Mouse (Mus musculus) intestine, postnatal 0 days (tissue): ENCODE results near the gene Mapk3. TPM values are rescaled to one million over a fixed set of nuclear protein-coding genes. Genes with fewer than 3 reads are reported as not detected.

ENCODE experiments used
- ATAC-seq: fragments of 200-750 bp; cut with Nextera tagmentation; 2 replicates; pipeline ENCODE4 v1.8.0; 2017; ENCODE audit warnings: mild to moderate bottlenecking, moderate TSS enrichment, moderate library complexity
- H3K27ac ChIP-seq: fragments of 300-500 bp; sonication (generic); 2 replicates; pipeline ENCODE4 v1.5.1; 2014; ENCODE audit warnings: mild to moderate bottlenecking, low read depth, low read length, moderate library complexity
- H3K27me3 ChIP-seq: fragments of 300-500 bp; sonication (generic); replicated peaks from 2 replicates; pipeline ENCODE4 v1.6.1; 2014; ENCODE audit warnings: low read length, mixed read lengths; ENCODE audit not compliant: control insufficient read depth, insufficient read depth
- H3K36me3 ChIP-seq: fragments of 300-500 bp; sonication (generic); 2 replicates; pipeline ENCODE4 v1.6.1; 2014; ENCODE audit warnings: mild to moderate bottlenecking, moderate library complexity; ENCODE audit not compliant: control insufficient read depth, insufficient read depth
- H3K4me1 ChIP-seq: fragments of 300-500 bp; sonication (generic); replicated peaks from 2 replicates; pipeline ENCODE4 v1.6.1; 2014; ENCODE audit warnings: antibody characterized with exemption, low read length, mixed read lengths; ENCODE audit not compliant: control insufficient read depth, insufficient read depth
- H3K4me2 ChIP-seq: fragments of 300-500 bp; sonication (generic); replicated peaks from 2 replicates; pipeline ENCODE4 v1.6.1; 2014; ENCODE audit warnings: low read depth, mild to moderate bottlenecking, moderate library complexity
- H3K4me3 ChIP-seq: fragments of 300-500 bp; sonication (generic); 2 replicates; pipeline ENCODE4 v1.5.1; 2014; ENCODE audit warnings: low read depth, low read length
- H3K9ac ChIP-seq: fragments of 300-500 bp; sonication (generic); 2 replicates; pipeline ENCODE4 v1.6.1; 2014; ENCODE audit warnings: mild to moderate bottlenecking, low read depth, low read length
- H3K9me3 ChIP-seq: fragments of 300-500 bp; sonication (generic); 2 replicates; pipeline ENCODE4 v1.6.1; 2016; ENCODE audit warnings: mixed run types; ENCODE audit not compliant: control insufficient read depth
- CTCF ChIP-seq: sonication (generic); IDR thresholded peaks from 2 replicates; pipeline ENCODE4 v1.5.1; 2016; ENCODE audit warnings: low read depth, mild to moderate bottlenecking, control low read depth, antibody characterized with exemption, moderate library complexity
- WGBS: fragments of 180-500 bp; shearing (Covaris S2); extraction: QIAGEN DNeasy Blood & Tissue Kit; methylation state at CpG from one replicate; pipeline ENCODE4 v1.1.7; 2014; 5-methylcytosine and 5-hydroxymethylcytosine counted together
- polyA plus RNA-seq: library from polyadenylated mRNA; unstranded; fragments of >200 nt; fragmentation: Nextera tagmentation; extraction: Ambion mirVana; gene quantifications from 2 replicates; pipeline ENCODE4 v1.2.1, GENCODE M21; 2015

Gene Mapk3
- polyA plus RNA-seq, 1 experiment from 2014 or later: 131 TPM

DNA sequence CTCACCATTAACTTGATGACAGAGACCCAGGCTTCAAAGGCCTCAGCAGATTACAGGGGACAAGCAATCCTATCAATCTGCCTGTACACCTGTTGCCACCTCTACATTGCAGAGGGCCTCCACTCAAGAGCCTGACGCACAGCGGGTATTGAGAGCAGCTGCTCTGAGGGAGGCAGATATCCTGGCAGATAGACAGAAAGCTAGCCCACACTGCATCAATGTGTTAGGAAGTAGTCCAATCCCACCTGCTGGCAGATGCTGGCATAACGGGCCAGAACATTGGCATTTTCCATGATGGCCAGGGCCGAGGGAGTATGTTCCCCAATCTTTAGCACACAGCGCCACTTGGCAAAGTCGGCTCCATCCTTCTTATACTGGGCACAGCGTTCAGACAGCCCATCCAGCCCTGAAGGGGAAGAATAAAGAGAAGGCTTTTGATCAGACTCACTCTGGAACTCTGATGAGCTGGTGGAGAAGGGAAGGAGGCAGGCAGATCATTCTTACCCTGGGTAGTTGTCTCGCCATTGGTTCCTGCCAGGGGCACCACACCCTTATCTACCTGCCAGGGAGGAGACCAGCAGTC is 37.0 kb downstream of the Mapk3 start:
- TF ChIP-seq CTCF: peak; percentile 65
- Histone ChIP-seq H3K4me3 (no peak overlapping the region), H3K27me3 (no peaks in the 10 kb centered on the region), H3K9ac (no peak overlapping the region), H3K27ac (no peak overlapping the region; the same call in 1 of the 2 replicates), H3K9me3 (no peaks in the 10 kb centered on the region), H3K36me3 (peaks cover 27% of the 10 kb centered on the region), H3K4me1 (0 out of 2 replicates have a peak, but pooled peaks cover 3% of the 10 kb centered on the region), H3K4me2 (no peak overlapping the region)
- ATAC-seq: no peak
- WGBS: 68% methylated on average over 8 of the region's 8 CpGs

- no peaks in the 10 kb centered on the region for H3K27me3 ChIP-seq
- peak within 1 kb of the TSS; percentile 85 for H3K4me2 ChIP-seq
- H3K9ac ChIP-seq: peak within 1 kb of the TSS; percentile 68
- 14% methylated on average over 21 of the region's 21 CpGs for WGBS
- 0 out of 2 replicates have a peak, but pooled peaks cover 3% of the 10 kb centered on the region for H3K4me1 ChIP-seq
- ATAC-seq: no peak
- no peak for TF ChIP-seq CTCF
- peak within 1 kb of the TSS; percentile 89 for H3K27ac ChIP-seq
- H3K9me3 ChIP-seq: no peaks in the 10 kb centered on the region
- H3K36me3 ChIP-seq: peaks cover 27% of the 10 kb centered on the region
- H3K4me3 ChIP-seq: peak within 1 kb of the TSS; percentile 86
These were observed 38.2 kb downstream of the Mapk3 start, which contains the start of gene Fam57b for GRCm38 (mm10) chr7:126797411-126798126. Gene Fam57b, plus strand, starts transcription at chr7:126797668.

- peak overlapping the region; percentile 89 for H3K27ac ChIP-seq
- no peaks in the 10 kb centered on the region for H3K9me3 ChIP-seq
- ATAC-seq: peak; percentile 9
- H3K4me2 ChIP-seq: peak overlapping the region; percentile 85
- peak overlapping the region; percentile 68 for H3K9ac ChIP-seq
- peak overlapping the region; percentile 86 for H3K4me3 ChIP-seq
- 0 out of 2 replicates have a peak, but pooled peaks cover 3% of the 10 kb centered on the region for H3K4me1 ChIP-seq
- peaks cover 27% of the 10 kb centered on the region for H3K36me3 ChIP-seq
- WGBS: under 1% methylated on average over 40 of the region's 40 CpGs
- no peak for TF ChIP-seq CTCF
- no peaks in the 10 kb centered on the region for H3K27me3 ChIP-seq
These were observed 39.0 kb downstream of the Mapk3 start for GRCm38 (mm10) chr7:126798127-126799049.

- H3K4me3 ChIP-seq: peak overlapping the region; percentile 86
- H3K9me3 ChIP-seq: no peaks in the 10 kb centered on the region
- H3K27ac ChIP-seq: peak overlapping the region; percentile 89
- H3K4me1 ChIP-seq: 0 out of 2 replicates have a peak, but pooled peaks cover 3% of the 10 kb centered on the region
- under 1% methylated on average over 29 of the region's 36 CpGs for WGBS
- peak; percentile 92 for ATAC-seq
- H3K36me3 ChIP-seq: peaks cover 27% of the 10 kb centered on the region
- H3K9ac ChIP-seq: peak overlapping the region; percentile 68
- no peaks in the 10 kb centered on the region for H3K27me3 ChIP-seq
- peak; percentile 67 for TF ChIP-seq CTCF
- peak overlapping the region; percentile 85 for H3K4me2 ChIP-seq
These were observed 39.7 kb downstream of the Mapk3 start for GRCm38 (mm10) chr7:126799050-126799467.

- Histone ChIP-seq H3K4me3 (peak overlapping the region; percentile 86), H3K27me3 (no peaks in the 10 kb centered on the region), H3K9me3 (no peaks in the 10 kb centered on the region), H3K9ac (peak overlapping the region; percentile 60), H3K27ac (peak overlapping the region; percentile 89), H3K4me1 (0 out of 2 replicates have a peak, but pooled peaks cover 3% of the 10 kb centered on the region), H3K4me2 (peak overlapping the region; percentile 85), H3K36me3 (peaks cover 25% of the 10 kb centered on the region)
- WGBS: 4% methylated on average over 38 of the region's 38 CpGs
- peak; percentile 78 for ATAC-seq
- TF ChIP-seq CTCF: peak; percentile 57
These were observed 40.3 kb downstream of the Mapk3 start for GRCm38 (mm10) chr7:126799468-126800268.
